Mouse (Mus musculus): ENCODE results near the gene Card10. TPM values are rescaled to one million over a fixed set of nuclear protein-coding genes. Genes with fewer than 3 reads are reported as not detected.

The Card10 gene
- polyA plus RNA-seq, 1 experiment: 13.0 TPM

GRCm38 (mm10) chr15:78750608-78751350 is 52.1 kb downstream of the Card10 start:
- 89% methylated on average over 6 of the region's 6 CpGs for WGBS
- no peak for DNase-seq
- H3K27ac ChIP-seq (ENCODE audit: control insufficient read depth, insufficient read depth, low read length): no peak overlapping the region
- TF ChIP-seq CTCF (IDR thresholded peaks at IDR 0.05; ENCODE audit: borderline replicate concordance, control insufficient read depth, extremely low read depth, insufficient read depth, low read length, poor library complexity) (no peak), POLR2A (IDR thresholded peaks at IDR 0.05; ENCODE audit: control insufficient read depth, extremely low read depth, insufficient read depth, low read length, poor library complexity) (no peak)
- no peak overlapping the region for H3K4me3 ChIP-seq (ENCODE audit: control insufficient read depth, insufficient read depth, low read length)
- peaks cover 8% of the 10 kb centered on the region for H3K4me1 ChIP-seq (replicated peaks; ENCODE audit: control insufficient read depth, insufficient read depth, low read length)
- no peaks in the 10 kb centered on the region for H3K27me3 ChIP-seq (ENCODE audit: control insufficient read depth, insufficient read depth, low read length)
- no peaks in the 10 kb centered on the region for H3K36me3 ChIP-seq (ENCODE audit: control insufficient read depth, insufficient read depth, low read length)

GRCm38 (mm10) chr15:78749855-78750254 is 53.0 kb downstream of the Card10 start:
- Histone ChIP-seq H3K27me3 (ENCODE audit: control insufficient read depth, insufficient read depth, low read length) (no peaks in the 10 kb centered on the region), H3K4me3 (ENCODE audit: control insufficient read depth, insufficient read depth, low read length) (no peak overlapping the region), H3K36me3 (ENCODE audit: control insufficient read depth, insufficient read depth, low read length) (no peaks in the 10 kb centered on the region), H3K4me1 (replicated peaks; ENCODE audit: control insufficient read depth, insufficient read depth, low read length) (peaks cover 8% of the 10 kb centered on the region), H3K27ac (ENCODE audit: control insufficient read depth, insufficient read depth, low read length) (no peak overlapping the region)
- WGBS: 97% methylated on average over 5 of the region's 5 CpGs
- DNase-seq: no peak
- TF ChIP-seq CTCF (IDR thresholded peaks at IDR 0.05; ENCODE audit: borderline replicate concordance, control insufficient read depth, extremely low read depth, insufficient read depth, low read length, poor library complexity): no peak
- no peak for TF ChIP-seq POLR2A (IDR thresholded peaks at IDR 0.05; ENCODE audit: control insufficient read depth, extremely low read depth, insufficient read depth, low read length, poor library complexity)

GRCm38 (mm10) chr15:78744206-78744605 is 58.6 kb downstream of the Card10 start:
- Histone ChIP-seq H3K4me3 (ENCODE audit: control insufficient read depth, insufficient read depth, low read length) (no peak overlapping the region), H3K27me3 (ENCODE audit: control insufficient read depth, insufficient read depth, low read length) (no peaks in the 10 kb centered on the region), H3K4me1 (replicated peaks; ENCODE audit: control insufficient read depth, insufficient read depth, low read length) (peaks cover 10% of the 10 kb centered on the region; the same call in 1 of the 2 replicates), H3K27ac (ENCODE audit: control insufficient read depth, insufficient read depth, low read length) (no peak overlapping the region), H3K36me3 (ENCODE audit: control insufficient read depth, insufficient read depth, low read length) (no peaks in the 10 kb centered on the region)
- TF ChIP-seq POLR2A (IDR thresholded peaks at IDR 0.05; ENCODE audit: control insufficient read depth, extremely low read depth, insufficient read depth, low read length, poor library complexity) (no peak), CTCF (IDR thresholded peaks at IDR 0.05; ENCODE audit: borderline replicate concordance, control insufficient read depth, extremely low read depth, insufficient read depth, low read length, poor library complexity) (peak; percentile 96)
- DNase-seq: peak; percentile 81
- 3% methylated on average over 5 of the region's 5 CpGs for WGBS

GRCm38 (mm10) chr15:78742831-78743230 is 60.0 kb downstream of the Card10 start:
- WGBS: 70% methylated on average over 10 of the region's 10 CpGs
- no peak for DNase-seq
- Histone ChIP-seq H3K36me3 (ENCODE audit: control insufficient read depth, insufficient read depth, low read length) (no peaks in the 10 kb centered on the region), H3K4me1 (replicated peaks; ENCODE audit: control insufficient read depth, insufficient read depth, low read length) (peaks cover 10% of the 10 kb centered on the region; the same call in 1 of the 2 replicates), H3K27me3 (ENCODE audit: control insufficient read depth, insufficient read depth, low read length) (no peaks in the 10 kb centered on the region), H3K27ac (ENCODE audit: control insufficient read depth, insufficient read depth, low read length) (no peak overlapping the region), H3K4me3 (ENCODE audit: control insufficient read depth, insufficient read depth, low read length) (no peak overlapping the region)
- TF ChIP-seq CTCF (IDR thresholded peaks at IDR 0.05; ENCODE audit: borderline replicate concordance, control insufficient read depth, extremely low read depth, insufficient read depth, low read length, poor library complexity) (no peak), POLR2A (IDR thresholded peaks at IDR 0.05; ENCODE audit: control insufficient read depth, extremely low read depth, insufficient read depth, low read length, poor library complexity) (no peak)

GRCm38 (mm10) chr15:78740662-78741061 is 62.2 kb downstream of the Card10 start:
- DNase-seq: no peak
- TF ChIP-seq POLR2A (IDR thresholded peaks at IDR 0.05; ENCODE audit: control insufficient read depth, extremely low read depth, insufficient read depth, low read length, poor library complexity) (no peak), CTCF (IDR thresholded peaks at IDR 0.05; ENCODE audit: borderline replicate concordance, control insufficient read depth, extremely low read depth, insufficient read depth, low read length, poor library complexity) (no peak)
- Histone ChIP-seq H3K27ac (ENCODE audit: control insufficient read depth, insufficient read depth, low read length) (no peak overlapping the region), H3K4me3 (ENCODE audit: control insufficient read depth, insufficient read depth, low read length) (no peak overlapping the region), H3K27me3 (ENCODE audit: control insufficient read depth, insufficient read depth, low read length) (no peaks in the 10 kb centered on the region), H3K4me1 (replicated peaks; ENCODE audit: control insufficient read depth, insufficient read depth, low read length) (peaks cover 10% of the 10 kb centered on the region; the same call in 1 of the 2 replicates), H3K36me3 (ENCODE audit: control insufficient read depth, insufficient read depth, low read length) (no peaks in the 10 kb centered on the region)
- 31% methylated on average over 12 of the region's 12 CpGs for WGBS

GRCm38 (mm10) chr15:78737146-78737545 is 65.7 kb downstream of the Card10 start:
- Histone ChIP-seq H3K27me3 (ENCODE audit: control insufficient read depth, insufficient read depth, low read length) (no peaks in the 10 kb centered on the region), H3K4me3 (ENCODE audit: control insufficient read depth, insufficient read depth, low read length) (no peak overlapping the region), H3K4me1 (replicated peaks; ENCODE audit: control insufficient read depth, insufficient read depth, low read length) (0 out of 2 replicates have a peak, but pooled peaks cover 6% of the 10 kb centered on the region), H3K36me3 (ENCODE audit: control insufficient read depth, insufficient read depth, low read length) (no peaks in the 10 kb centered on the region), H3K27ac (ENCODE audit: control insufficient read depth, insufficient read depth, low read length) (no peak overlapping the region)
- DNase-seq: no peak
- 88% methylated on average over 6 of the region's 6 CpGs for WGBS
- TF ChIP-seq CTCF (IDR thresholded peaks at IDR 0.05; ENCODE audit: borderline replicate concordance, control insufficient read depth, extremely low read depth, insufficient read depth, low read length, poor library complexity) (no peak), POLR2A (IDR thresholded peaks at IDR 0.05; ENCODE audit: control insufficient read depth, extremely low read depth, insufficient read depth, low read length, poor library complexity) (no peak)
